Mouse (Mus musculus) heart, embryonic 14.5 days (tissue): Measurements from ENCODE around the gene Emc8. TPM values are rescaled to one million over a fixed set of nuclear protein-coding genes. Genes with fewer than 3 reads are reported as not detected.
A peak's percentile ranks its signal among the peaks of the same experiment; 100 is the strongest.

Experiments
- ATAC-seq: fragments of 200-750 bp; cut with Nextera tagmentation; 2 replicates; pipeline ENCODE4 v1.8.0; 2017; ENCODE audit warnings: low read depth, moderate TSS enrichment; ENCODE audit not compliant: insufficient number of reproducible peaks, insufficient read depth, low FRiP score
- H3K27ac ChIP-seq, 2 experiments: fragments of 200-500 bp in 1 of 2; fragments of 300-500 bp in 1 of 2; sonication (generic) in 1 of 2; replicated peaks in 1 of 2; 2 replicates each; pipeline ENCODE4 v1.5.1; 2012 to 2014; ENCODE audit warnings: low read depth in 2 of 2, low read length in 2 of 2, control low read depth in 1 of 2, mild to moderate bottlenecking in 1 of 2, mixed read lengths in 1 of 2; ENCODE audit not compliant: control insufficient read depth in 1 of 2, insufficient read depth in 1 of 2
- H3K27me3 ChIP-seq: fragments of 300-500 bp; sonication (generic); 2 replicates; pipeline ENCODE4 v1.6.1; 2014; ENCODE audit warnings: mild to moderate bottlenecking, low read length, control low read depth; ENCODE audit not compliant: control insufficient read depth, insufficient read depth
- H3K36me3 ChIP-seq: fragments of 300-500 bp; sonication (generic); 2 replicates; pipeline ENCODE4 v1.6.1; 2014; ENCODE audit warnings: mild to moderate bottlenecking, control low read depth, low read length, mixed read lengths; ENCODE audit not compliant: control insufficient read depth, insufficient read depth
- H3K4me1 ChIP-seq, 2 experiments: fragments of 200-500 bp in 1 of 2; fragments of 300-500 bp in 1 of 2; sonication (generic) in 1 of 2; 2 replicates each; pipeline ENCODE4 v1.6.1; 2012 to 2014; ENCODE audit warnings: low read length in 2 of 2, control low read depth in 1 of 2, mixed read lengths in 1 of 2; ENCODE audit not compliant: control insufficient read depth in 2 of 2, insufficient read depth in 2 of 2
- H3K4me2 ChIP-seq: fragments of 300-500 bp; sonication (generic); 2 replicates; pipeline ENCODE4 v1.6.1; 2014; ENCODE audit warnings: mild to moderate bottlenecking, low read length
- H3K4me3 ChIP-seq, 2 experiments: fragments of 200-500 bp in 1 of 2; fragments of 300-500 bp in 1 of 2; sonication (generic) in 1 of 2; 2 replicates each; pipeline ENCODE4 v1.5.1; 2012 to 2014; ENCODE audit warnings: low read length in 2 of 2, mild to moderate bottlenecking in 2 of 2, control low read depth in 1 of 2, low read depth in 1 of 2, moderate library complexity in 1 of 2; ENCODE audit not compliant: control insufficient read depth in 1 of 2, insufficient read depth in 1 of 2
- H3K9ac ChIP-seq: fragments of 300-500 bp; sonication (generic); 2 replicates; pipeline ENCODE4 v1.6.1; 2014; ENCODE audit warnings: mild to moderate bottlenecking, low read length
- H3K9me3 ChIP-seq: fragments of 300-500 bp; sonication (generic); 2 replicates; pipeline ENCODE4 v1.6.1; 2016; ENCODE audit warnings: low read length, control low read depth; ENCODE audit not compliant: control insufficient read depth
- WGBS: fragments of 180-500 bp; shearing (Covaris S2); extraction: QIAGEN DNeasy Blood & Tissue Kit; methylation state at CpG from one replicate; pipeline ENCODE4 v1.1.7; 2014; 5-methylcytosine and 5-hydroxymethylcytosine counted together
- polyA plus RNA-seq: library from polyadenylated mRNA; unstranded; fragments of >200 nt; fragmentation: Nextera tagmentation; extraction: Ambion mirVana; gene quantifications from 2 replicates; pipeline ENCODE4 v1.2.1, GENCODE M21; 2014

Emc8 gene
- polyA plus RNA-seq, 1 experiment from 2014 or later: 168 TPM

GRCm38 (mm10) chr8:120701758-120702465 is 33.5 kb upstream of the Emc8 start:
- no peak for ATAC-seq
- 55% methylated on average over 19 of the region's 19 CpGs for WGBS
- no peak overlapping the region for H3K27ac ChIP-seq
- no peaks in the 10 kb centered on the region for H3K27me3 ChIP-seq
- no peaks in the 10 kb centered on the region; the same call in 1 of the 2 replicates for H3K9me3 ChIP-seq
- no peak overlapping the region for H3K9ac ChIP-seq
- no peak overlapping the region for H3K4me3 ChIP-seq
- H3K4me1 ChIP-seq: peaks cover 5 to 10% of the 10 kb centered on the region in 2 experiments
- no peaks in the 10 kb centered on the region for H3K36me3 ChIP-seq
- H3K4me2 ChIP-seq: no peak overlapping the region

- 0 out of 2 replicates have a peak, but pooled peaks cover 3% of the 10 kb centered on the region for H3K27me3 ChIP-seq
- no peak overlapping the region for H3K4me2 ChIP-seq
- H3K27ac ChIP-seq: peak overlapping the region; percentile 15 to 57; a peak in 3 of 4 replicates
- WGBS: 61% methylated on average over 4 of the region's 4 CpGs
- H3K36me3 ChIP-seq: no peaks in the 10 kb centered on the region
- H3K4me3 ChIP-seq: no peak overlapping the region
- no peak for ATAC-seq
- H3K9me3 ChIP-seq: no peaks in the 10 kb centered on the region; the same call in 1 of the 2 replicates
- no peak overlapping the region for H3K9ac ChIP-seq
- H3K4me1 ChIP-seq: peaks cover 10 to 17% of the 10 kb centered on the region in 2 experiments
Observed at GRCm38 (mm10) chr8:120700053-120700452, 31.7 kb upstream of the Emc8 start.

- Histone ChIP-seq H3K27ac (peak overlapping the region; percentile 15 to 57; a peak in 3 of 4 replicates), H3K4me2 (no peak overlapping the region), H3K4me3 (no peak overlapping the region), H3K36me3 (no peaks in the 10 kb centered on the region), H3K9me3 (no peaks in the 10 kb centered on the region; the same call in 1 of the 2 replicates), H3K9ac (no peak overlapping the region), H3K4me1 (peaks cover 10 to 17% of the 10 kb centered on the region in 2 experiments), H3K27me3 (0 out of 2 replicates have a peak, but pooled peaks cover 3% of the 10 kb centered on the region)
- ATAC-seq: no peak
- 53% methylated on average over 2 of the region's 2 CpGs for WGBS
Observed at GRCm38 (mm10) chr8:120699565-120699964, 31.2 kb upstream of the Emc8 start.

- H3K4me1 ChIP-seq: peaks cover 15 to 20% of the 10 kb centered on the region in 2 experiments
- H3K36me3 ChIP-seq: no peaks in the 10 kb centered on the region
- peak overlapping the region; percentile 55 to 59 for H3K27ac ChIP-seq
- H3K4me3 ChIP-seq: no peak overlapping the region
- 0 out of 2 replicates have a peak, but pooled peaks cover 3% of the 10 kb centered on the region for H3K27me3 ChIP-seq
- H3K9ac ChIP-seq: no peak overlapping the region
- 54% methylated on average over 6 of the region's 6 CpGs for WGBS
- no peak overlapping the region for H3K4me2 ChIP-seq
- ATAC-seq: no peak
- H3K9me3 ChIP-seq: no peaks in the 10 kb centered on the region; the same call in 1 of the 2 replicates
Observed at GRCm38 (mm10) chr8:120699079-120699478, 30.7 kb upstream of the Emc8 start.

GRCm38 (mm10) chr8:120698426-120698825 is 30.1 kb upstream of the Emc8 start:
- Histone ChIP-seq H3K27me3 (0 out of 2 replicates have a peak, but pooled peaks cover 3% of the 10 kb centered on the region), H3K36me3 (no peaks in the 10 kb centered on the region), H3K9me3 (no peaks in the 10 kb centered on the region; the same call in 1 of the 2 replicates), H3K27ac (peak overlapping the region in 1 of 2 experiments; percentile 55; a peak in 1 of 4 replicates), H3K9ac (no peak overlapping the region), H3K4me1 (peaks cover 20 to 25% of the 10 kb centered on the region in 2 experiments), H3K4me2 (no peak overlapping the region), H3K4me3 (no peak overlapping the region)
- 69% methylated on average over 7 of the region's 7 CpGs for WGBS
- ATAC-seq: no peak

GRCm38 (mm10) chr8:120697979-120698272 is 29.6 kb upstream of the Emc8 start:
- ATAC-seq: no peak
- no peaks in the 10 kb centered on the region for H3K36me3 ChIP-seq
- 0 out of 2 replicates have a peak, but pooled peaks cover 3% of the 10 kb centered on the region for H3K27me3 ChIP-seq
- no peak overlapping the region for H3K4me3 ChIP-seq
- no peak overlapping the region for H3K4me2 ChIP-seq
- H3K4me1 ChIP-seq: peaks cover 20 to 25% of the 10 kb centered on the region in 2 experiments
- no peaks in the 10 kb centered on the region; the same call in 1 of the 2 replicates for H3K9me3 ChIP-seq
- 0 out of 4 replicates have a peak overlapping the region, but pooled peaks of 1 of the 2 experiments have one; percentile 55 for H3K27ac ChIP-seq
- H3K9ac ChIP-seq: no peak overlapping the region

- ATAC-seq: no peak
- 57% methylated on average over 17 of the region's 17 CpGs for WGBS
- H3K27ac ChIP-seq: peak overlapping the region; percentile 25 to 61
- no peak overlapping the region for H3K4me3 ChIP-seq
- H3K4me1 ChIP-seq: peaks cover 20 to 25% of the 10 kb centered on the region in 2 experiments
- 0 out of 2 replicates have a peak, but pooled peaks cover 3% of the 10 kb centered on the region for H3K27me3 ChIP-seq
- H3K9ac ChIP-seq: no peak overlapping the region
- no peaks in the 10 kb centered on the region; the same call in 1 of the 2 replicates for H3K9me3 ChIP-seq
- H3K4me2 ChIP-seq: no peak overlapping the region
- H3K36me3 ChIP-seq: no peaks in the 10 kb centered on the region
Observed at GRCm38 (mm10) chr8:120697154-120697978, 29.0 kb upstream of the Emc8 start.
